Mouse (Mus musculus): Measurements from ENCODE around the gene Lrrc8d. TPM values are rescaled to one million over a fixed set of nuclear protein-coding genes. Genes with fewer than 3 reads are reported as not detected.

The Lrrc8d gene
- polyA plus RNA-seq, 1 experiment from 2014 or later: 8.9 TPM

DNA sequence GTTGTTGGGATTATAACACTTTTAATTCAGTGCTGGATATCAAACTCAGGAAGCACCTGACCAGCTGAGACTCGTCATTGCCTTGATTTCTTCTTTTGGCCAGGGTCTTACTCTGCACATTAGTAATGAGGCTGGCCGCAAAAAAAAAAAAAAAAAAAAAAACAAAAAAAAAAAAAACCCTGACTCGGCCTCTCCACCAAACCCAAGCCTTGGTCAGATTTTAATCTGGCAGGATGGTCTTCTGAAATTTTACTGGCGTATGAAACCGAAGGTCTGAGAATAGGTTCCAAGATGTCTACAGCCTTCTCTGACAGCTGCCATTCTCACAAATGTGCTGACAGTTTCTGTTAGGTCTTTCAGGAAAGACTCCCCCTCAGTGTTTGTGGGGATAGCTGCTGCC lies 8.5 kb downstream of the Lrrc8d start:
- Histone ChIP-seq H3K4me1 (ENCODE audit: control insufficient read depth, insufficient read depth, low read length) (peaks cover 21% of the 10 kb centered on the region), H3K4me3 (ENCODE audit: low read length) (no peak overlapping the region), H3K27me3 (replicated peaks; ENCODE audit: control insufficient read depth, insufficient read depth, low read length) (no peaks in the 10 kb centered on the region), H3K27ac (ENCODE audit: low read length) (no peak overlapping the region), H3K9me3 (ENCODE audit: control insufficient read depth, low read length) (no peaks in the 10 kb centered on the region), H3K4me2 (ENCODE audit: low read depth, low read length) (no peak overlapping the region), H3K9ac (ENCODE audit: low read depth, low read length) (no peak overlapping the region), H3K36me3 (ENCODE audit: control insufficient read depth, insufficient read depth, low read length) (no peaks in the 10 kb centered on the region)
- 83% methylated on average over 5 of the region's 5 CpGs for WGBS
- ATAC-seq: no peak

DNA sequence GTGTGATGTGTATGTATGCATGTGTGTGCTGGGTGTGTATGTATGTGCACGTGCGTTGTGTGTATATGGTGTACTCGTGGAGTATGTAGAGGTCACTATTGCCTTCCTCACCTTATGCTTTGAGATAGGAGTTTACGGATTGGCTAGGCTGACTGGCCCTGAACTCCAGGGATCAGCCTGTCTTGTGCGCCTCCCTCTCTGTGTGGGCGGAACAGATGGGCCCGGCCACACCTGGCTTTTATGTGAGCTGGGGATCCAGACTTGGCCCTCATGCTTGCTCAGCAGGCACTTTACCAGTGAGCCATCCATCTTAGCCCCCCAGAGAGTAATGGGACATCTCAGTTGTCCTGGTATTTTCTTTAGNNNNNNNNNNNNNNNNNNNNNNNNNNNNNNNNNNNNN lies 10.7 kb downstream of the Lrrc8d start:
- no peaks in the 10 kb centered on the region for H3K9me3 ChIP-seq (ENCODE audit: control insufficient read depth, low read length)
- 82% methylated on average over 7 of the region's 7 CpGs for WGBS
- H3K4me2 ChIP-seq (ENCODE audit: low read depth, low read length): no peak overlapping the region
- no peaks in the 10 kb centered on the region for H3K36me3 ChIP-seq (ENCODE audit: control insufficient read depth, insufficient read depth, low read length)
- H3K9ac ChIP-seq (ENCODE audit: low read depth, low read length): no peak overlapping the region
- peak; percentile 15; the same call in 1 of the 2 replicates for ATAC-seq
- H3K27me3 ChIP-seq (replicated peaks; ENCODE audit: control insufficient read depth, insufficient read depth, low read length): no peaks in the 10 kb centered on the region
- H3K4me3 ChIP-seq (ENCODE audit: low read length): no peak overlapping the region
- peaks cover 6% of the 10 kb centered on the region for H3K4me1 ChIP-seq (ENCODE audit: control insufficient read depth, insufficient read depth, low read length)
- no peak overlapping the region for H3K27ac ChIP-seq (ENCODE audit: low read length)

DNA sequence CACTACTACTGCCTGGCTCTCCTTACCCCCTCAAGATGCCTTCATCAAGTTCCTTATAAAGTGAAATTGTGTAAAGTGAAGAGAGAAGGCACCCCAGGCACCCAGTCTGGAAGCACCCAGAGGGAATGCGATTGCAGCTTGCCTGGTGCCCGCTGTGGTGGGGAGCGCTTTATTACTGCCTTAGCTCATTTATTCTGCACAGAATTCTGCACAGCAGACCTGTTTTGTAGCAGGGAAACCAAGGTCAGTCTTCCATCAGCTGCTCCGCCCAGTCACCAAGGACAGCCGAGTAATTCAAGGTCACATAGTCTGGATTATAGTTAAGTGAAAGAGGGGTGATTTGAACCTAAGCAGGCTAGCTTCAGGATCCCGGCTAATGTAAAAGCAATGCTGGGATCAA lies 14.7 kb downstream of the Lrrc8d start:
- H3K27ac ChIP-seq (ENCODE audit: low read length): no peak overlapping the region
- no peak overlapping the region for H3K4me2 ChIP-seq (ENCODE audit: low read depth, low read length)
- H3K4me3 ChIP-seq (ENCODE audit: low read length): no peak overlapping the region
- H3K4me1 ChIP-seq (ENCODE audit: control insufficient read depth, insufficient read depth, low read length): peaks cover 17% of the 10 kb centered on the region
- no peak overlapping the region for H3K9ac ChIP-seq (ENCODE audit: low read depth, low read length)
- H3K27me3 ChIP-seq (replicated peaks; ENCODE audit: control insufficient read depth, insufficient read depth, low read length): no peaks in the 10 kb centered on the region
- H3K36me3 ChIP-seq (ENCODE audit: control insufficient read depth, insufficient read depth, low read length): no peaks in the 10 kb centered on the region
- no peak for ATAC-seq
- no peaks in the 10 kb centered on the region for H3K9me3 ChIP-seq (ENCODE audit: control insufficient read depth, low read length)
- 77% methylated on average over 6 of the region's 6 CpGs for WGBS

DNA sequence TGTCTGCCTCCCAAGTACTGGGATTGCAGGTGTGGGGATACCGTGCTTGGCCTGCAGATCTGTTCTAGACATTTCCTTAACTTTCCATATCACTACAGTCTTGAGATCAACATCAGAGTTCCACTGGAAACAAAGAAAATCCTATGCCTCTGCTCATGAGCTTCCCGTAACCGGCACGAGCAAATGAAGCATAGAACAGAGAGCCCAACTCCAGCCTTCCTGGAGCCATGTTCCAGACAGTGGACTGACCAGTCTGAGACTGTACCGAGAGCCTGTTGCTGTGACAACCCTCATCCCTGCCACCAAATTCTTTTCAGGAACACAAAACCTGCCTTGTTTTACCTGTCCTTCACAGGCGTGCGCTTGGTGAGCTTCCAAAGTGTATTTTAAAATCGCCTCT lies 15.3 kb downstream of the Lrrc8d start:
- H3K9me3 ChIP-seq (ENCODE audit: control insufficient read depth, low read length): no peaks in the 10 kb centered on the region
- H3K4me1 ChIP-seq (ENCODE audit: control insufficient read depth, insufficient read depth, low read length): peaks cover 15% of the 10 kb centered on the region
- no peak for ATAC-seq
- WGBS: 88% methylated on average over 8 of the region's 8 CpGs
- no peaks in the 10 kb centered on the region for H3K36me3 ChIP-seq (ENCODE audit: control insufficient read depth, insufficient read depth, low read length)
- no peak overlapping the region for H3K4me2 ChIP-seq (ENCODE audit: low read depth, low read length)
- H3K4me3 ChIP-seq (ENCODE audit: low read length): no peak overlapping the region
- H3K9ac ChIP-seq (ENCODE audit: low read depth, low read length): no peak overlapping the region
- no peak overlapping the region for H3K27ac ChIP-seq (ENCODE audit: low read length)
- H3K27me3 ChIP-seq (replicated peaks; ENCODE audit: control insufficient read depth, insufficient read depth, low read length): no peaks in the 10 kb centered on the region

DNA sequence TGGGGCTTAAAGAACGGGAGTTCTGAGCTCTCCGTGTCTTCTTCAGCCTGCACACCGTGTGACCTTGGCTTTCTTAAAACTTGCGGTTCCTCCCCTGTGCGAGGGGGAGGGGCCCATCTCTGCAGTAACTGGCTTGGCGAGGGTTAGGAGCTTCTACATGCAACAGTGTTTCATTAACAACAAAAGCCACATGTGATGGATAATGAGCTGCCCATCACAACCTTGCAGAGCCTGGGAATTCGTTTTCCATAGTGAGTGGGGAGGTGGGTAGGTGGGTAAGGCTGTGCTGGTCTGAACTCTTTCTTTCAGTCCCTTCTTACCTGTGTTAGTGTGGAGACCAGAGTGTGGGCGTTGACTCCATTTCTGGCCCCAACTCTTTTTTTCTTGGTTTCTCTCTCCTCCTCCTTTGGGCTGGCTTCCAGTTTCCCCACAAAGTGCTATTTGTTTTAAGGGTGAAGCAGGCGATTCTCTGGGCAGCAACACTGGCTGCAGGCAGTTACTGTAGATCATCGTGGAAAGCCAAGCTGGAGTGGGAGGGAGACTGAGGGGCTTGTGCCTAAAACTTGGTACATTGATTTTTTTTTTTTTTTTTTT lies 15.9 kb downstream of the Lrrc8d start:
- H3K4me1 ChIP-seq (ENCODE audit: control insufficient read depth, insufficient read depth, low read length): peaks cover 15% of the 10 kb centered on the region
- H3K36me3 ChIP-seq (ENCODE audit: control insufficient read depth, insufficient read depth, low read length): no peaks in the 10 kb centered on the region
- 0 out of 2 replicates have a peak, but pooled peaks have one; percentile 19 for ATAC-seq
- H3K27me3 ChIP-seq (replicated peaks; ENCODE audit: control insufficient read depth, insufficient read depth, low read length): no peaks in the 10 kb centered on the region
- H3K9ac ChIP-seq (ENCODE audit: low read depth, low read length): no peak overlapping the region
- H3K9me3 ChIP-seq (ENCODE audit: control insufficient read depth, low read length): no peaks in the 10 kb centered on the region
- no peak overlapping the region for H3K27ac ChIP-seq (ENCODE audit: low read length)
- 36% methylated on average over 10 of the region's 10 CpGs for WGBS
- H3K4me2 ChIP-seq (ENCODE audit: low read depth, low read length): no peak overlapping the region
- H3K4me3 ChIP-seq (ENCODE audit: low read length): no peak overlapping the region

DNA sequence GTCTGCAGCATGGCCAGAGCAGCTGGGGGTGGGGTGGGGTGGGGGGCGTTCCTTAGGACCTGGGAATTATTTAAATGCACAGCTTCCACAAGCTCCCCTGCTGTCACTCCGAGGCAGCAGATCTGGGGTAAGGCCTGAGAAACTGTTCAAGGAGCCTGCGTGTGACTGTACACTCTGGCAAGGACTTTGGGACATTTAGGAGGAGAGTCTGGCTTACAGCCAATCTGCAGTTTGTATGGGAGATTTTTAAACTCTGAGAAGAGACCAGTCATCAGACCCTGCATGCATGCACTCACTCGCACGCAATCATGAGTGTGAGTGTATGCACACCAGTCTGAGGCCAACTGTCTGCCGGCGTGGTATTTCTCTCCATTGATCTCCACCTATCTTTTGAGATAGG lies 17.5 kb downstream of the Lrrc8d start:
- no peaks in the 10 kb centered on the region for H3K27me3 ChIP-seq (replicated peaks; ENCODE audit: control insufficient read depth, insufficient read depth, low read length)
- H3K4me1 ChIP-seq (ENCODE audit: control insufficient read depth, insufficient read depth, low read length): peaks cover 15% of the 10 kb centered on the region
- no peak overlapping the region for H3K4me3 ChIP-seq (ENCODE audit: low read length)
- no peak overlapping the region for H3K4me2 ChIP-seq (ENCODE audit: low read depth, low read length)
- no peaks in the 10 kb centered on the region for H3K36me3 ChIP-seq (ENCODE audit: control insufficient read depth, insufficient read depth, low read length)
- H3K9me3 ChIP-seq (ENCODE audit: control insufficient read depth, low read length): no peaks in the 10 kb centered on the region
- 59% methylated on average over 7 of the region's 7 CpGs for WGBS
- H3K27ac ChIP-seq (ENCODE audit: low read length): no peak overlapping the region
- ATAC-seq: peak; percentile 21; the same call in 1 of the 2 replicates
- no peak overlapping the region for H3K9ac ChIP-seq (ENCODE audit: low read depth, low read length)

DNA sequence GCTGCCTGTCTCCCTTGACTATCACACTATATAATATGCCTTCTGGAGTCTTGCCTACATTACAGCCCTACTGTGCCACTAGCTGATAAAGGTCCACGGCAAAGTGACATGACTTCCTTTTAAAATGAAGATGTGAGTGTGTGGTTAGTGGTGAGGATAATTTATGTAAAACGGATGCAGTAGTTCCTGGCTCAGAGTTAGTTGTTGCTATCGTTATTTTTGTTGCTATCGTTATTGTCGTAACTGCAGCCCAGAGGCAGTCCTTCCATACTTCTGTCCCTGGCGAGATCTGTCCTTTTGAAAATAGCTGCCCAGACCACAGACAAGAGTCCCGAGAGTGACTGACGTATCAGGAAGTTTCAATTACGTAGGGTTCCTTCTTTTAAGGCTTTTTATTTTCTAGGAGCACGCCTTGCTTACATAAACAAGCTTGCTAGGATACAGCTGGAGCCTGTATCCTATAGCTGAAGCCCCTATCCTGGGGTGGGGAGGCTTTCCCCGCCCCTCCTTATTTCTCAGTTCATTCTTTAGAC lies 18.4 kb downstream of the Lrrc8d start:
- peaks cover 15% of the 10 kb centered on the region for H3K4me1 ChIP-seq (ENCODE audit: control insufficient read depth, insufficient read depth, low read length)
- WGBS: 52% methylated on average over 11 of the region's 11 CpGs
- no peaks in the 10 kb centered on the region for H3K9me3 ChIP-seq (ENCODE audit: control insufficient read depth, low read length)
- H3K4me3 ChIP-seq (ENCODE audit: low read length): no peak overlapping the region
- H3K27me3 ChIP-seq (replicated peaks; ENCODE audit: control insufficient read depth, insufficient read depth, low read length): no peaks in the 10 kb centered on the region
- H3K9ac ChIP-seq (ENCODE audit: low read depth, low read length): no peak overlapping the region
- 0 out of 2 replicates have a peak overlapping the region, but pooled peaks have one; percentile 14 for H3K4me2 ChIP-seq (ENCODE audit: low read depth, low read length)
- ATAC-seq: peak; percentile 26; the same call in 1 of the 2 replicates
- H3K27ac ChIP-seq (ENCODE audit: low read length): no peak overlapping the region
- no peaks in the 10 kb centered on the region for H3K36me3 ChIP-seq (ENCODE audit: control insufficient read depth, insufficient read depth, low read length)

DNA sequence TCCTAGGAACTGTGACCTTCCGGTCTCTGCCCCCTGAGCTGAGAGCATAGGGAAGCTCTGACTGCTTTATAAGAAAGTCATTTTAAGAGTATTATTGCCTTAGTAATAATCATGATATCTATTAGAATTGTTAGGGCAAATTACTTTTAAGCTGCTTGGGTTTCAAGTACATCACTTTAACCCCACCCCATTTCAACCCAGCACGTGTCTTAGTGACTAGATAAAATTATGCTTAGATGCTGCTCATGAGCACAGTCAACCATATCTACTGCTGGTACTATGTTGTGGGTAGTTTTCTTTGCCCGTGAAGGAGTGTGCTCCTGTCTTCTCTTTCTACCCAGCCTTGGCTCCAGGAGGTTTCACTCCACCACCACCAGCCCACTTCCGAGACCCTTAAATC lies 21.5 kb downstream of the Lrrc8d start:
- H3K4me3 ChIP-seq (ENCODE audit: low read length): no peak overlapping the region
- no peak overlapping the region for H3K27ac ChIP-seq (ENCODE audit: low read length)
- H3K4me1 ChIP-seq (ENCODE audit: control insufficient read depth, insufficient read depth, low read length): peaks cover 11% of the 10 kb centered on the region
- H3K9me3 ChIP-seq (ENCODE audit: control insufficient read depth, low read length): no peaks in the 10 kb centered on the region
- H3K4me2 ChIP-seq (ENCODE audit: low read depth, low read length): no peak overlapping the region
- no peak for ATAC-seq
- no peaks in the 10 kb centered on the region for H3K36me3 ChIP-seq (ENCODE audit: control insufficient read depth, insufficient read depth, low read length)
- no peaks in the 10 kb centered on the region for H3K27me3 ChIP-seq (replicated peaks; ENCODE audit: control insufficient read depth, insufficient read depth, low read length)
- 85% methylated on average over 4 of the region's 4 CpGs for WGBS
- no peak overlapping the region for H3K9ac ChIP-seq (ENCODE audit: low read depth, low read length)

DNA sequence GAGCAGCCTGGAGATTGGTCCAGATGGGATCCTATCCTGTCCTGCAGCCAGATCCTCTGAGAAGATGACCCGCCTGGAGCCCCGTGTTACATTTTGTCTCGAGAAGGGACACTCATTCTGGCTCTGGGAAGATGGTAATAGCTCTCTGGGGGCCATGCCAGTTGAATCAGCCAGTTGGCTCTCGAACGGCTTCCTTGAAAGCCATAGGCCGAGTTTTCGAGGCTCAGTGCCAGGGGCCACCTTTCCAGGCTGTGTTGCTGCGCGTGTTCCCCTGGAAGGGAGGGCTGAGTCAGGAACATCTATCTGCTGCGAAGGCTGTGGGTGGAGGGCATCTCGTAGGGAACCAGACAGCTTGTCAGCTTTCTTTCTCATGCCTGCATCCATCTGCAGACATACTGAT lies 23.0 kb downstream of the Lrrc8d start:
- H3K27me3 ChIP-seq (replicated peaks; ENCODE audit: control insufficient read depth, insufficient read depth, low read length): no peaks in the 10 kb centered on the region
- H3K4me2 ChIP-seq (ENCODE audit: low read depth, low read length): no peak overlapping the region
- H3K4me1 ChIP-seq (ENCODE audit: control insufficient read depth, insufficient read depth, low read length): peaks cover 5% of the 10 kb centered on the region; the same call in 1 of the 2 replicates
- no peak overlapping the region for H3K9ac ChIP-seq (ENCODE audit: low read depth, low read length)
- no peaks in the 10 kb centered on the region for H3K9me3 ChIP-seq (ENCODE audit: control insufficient read depth, low read length)
- H3K36me3 ChIP-seq (ENCODE audit: control insufficient read depth, insufficient read depth, low read length): no peaks in the 10 kb centered on the region
- H3K4me3 ChIP-seq (ENCODE audit: low read length): no peak overlapping the region
- no peak for ATAC-seq
- WGBS: 90% methylated on average over 11 of the region's 11 CpGs
- H3K27ac ChIP-seq (ENCODE audit: low read length): no peak overlapping the region
